Mouse (Mus musculus) kidney, embryonic 14.5 days (tissue): ENCODE results near the gene Prn. TPM values are rescaled to one million over a fixed set of nuclear protein-coding genes. Genes with fewer than 3 reads are reported as not detected.

ENCODE experiments used
- ATAC-seq: fragments of 200-750 bp; cut with Nextera tagmentation; 2 replicates; pipeline ENCODE4 v1.8.0; 2017; ENCODE audit warnings: moderate number of reproducible peaks, mild to moderate bottlenecking, moderate TSS enrichment, moderate library complexity; ENCODE audit not compliant: low FRiP score, low TSS enrichment
- H3K27ac ChIP-seq: fragments of 300-500 bp; sonication (generic); 2 replicates; pipeline ENCODE4 v1.5.1; 2014; ENCODE audit warnings: low read depth, mild to moderate bottlenecking, low read length, moderate library complexity, mixed read lengths
- H3K27me3 ChIP-seq: fragments of 300-500 bp; sonication (generic); 2 replicates; pipeline ENCODE4 v1.6.1; 2014; ENCODE audit warnings: mild to moderate bottlenecking, low read length; ENCODE audit not compliant: control insufficient read depth, insufficient read depth
- H3K36me3 ChIP-seq: fragments of 300-500 bp; sonication (generic); 2 replicates; pipeline ENCODE4 v1.6.1; 2014; ENCODE audit warnings: low read length, mixed read lengths; ENCODE audit not compliant: control insufficient read depth, insufficient read depth
- H3K4me1 ChIP-seq: fragments of 300-500 bp; sonication (generic); 2 replicates; pipeline ENCODE4 v1.6.1; 2014; ENCODE audit warnings: low read length, mixed read lengths; ENCODE audit not compliant: control insufficient read depth, insufficient read depth
- H3K4me2 ChIP-seq: fragments of 300-500 bp; sonication (generic); replicated peaks from 2 replicates; pipeline ENCODE4 v1.6.1; 2014; ENCODE audit warnings: low read depth, mild to moderate bottlenecking, low read length
- H3K4me3 ChIP-seq: fragments of 300-500 bp; sonication (generic); 2 replicates; pipeline ENCODE4 v1.5.1; 2014; ENCODE audit warnings: mild to moderate bottlenecking, low read length
- H3K9ac ChIP-seq: fragments of 300-500 bp; sonication (generic); 2 replicates; pipeline ENCODE4 v1.6.1; 2014; ENCODE audit warnings: low read depth, mild to moderate bottlenecking, low read length, moderate library complexity
- H3K9me3 ChIP-seq: fragments of 300-500 bp; sonication (generic); 2 replicates; pipeline ENCODE4 v1.6.1; 2016; ENCODE audit warnings: low read length; ENCODE audit not compliant: control insufficient read depth
- WGBS: fragments of 180-500 bp; shearing (Covaris S2); extraction: QIAGEN DNeasy Blood & Tissue Kit; methylation state at CpG from one replicate; pipeline ENCODE4 v1.1.7; 2014; 5-methylcytosine and 5-hydroxymethylcytosine counted together
- polyA plus RNA-seq: library from polyadenylated mRNA; unstranded; fragments of >200 nt; fragmentation: Nextera tagmentation; extraction: Ambion mirVana; gene quantifications from 2 replicates; pipeline ENCODE4 v1.2.1, GENCODE M21; 2014

Prn gene
- polyA plus RNA-seq, 1 experiment from 2014 or later = not detected

DNA sequence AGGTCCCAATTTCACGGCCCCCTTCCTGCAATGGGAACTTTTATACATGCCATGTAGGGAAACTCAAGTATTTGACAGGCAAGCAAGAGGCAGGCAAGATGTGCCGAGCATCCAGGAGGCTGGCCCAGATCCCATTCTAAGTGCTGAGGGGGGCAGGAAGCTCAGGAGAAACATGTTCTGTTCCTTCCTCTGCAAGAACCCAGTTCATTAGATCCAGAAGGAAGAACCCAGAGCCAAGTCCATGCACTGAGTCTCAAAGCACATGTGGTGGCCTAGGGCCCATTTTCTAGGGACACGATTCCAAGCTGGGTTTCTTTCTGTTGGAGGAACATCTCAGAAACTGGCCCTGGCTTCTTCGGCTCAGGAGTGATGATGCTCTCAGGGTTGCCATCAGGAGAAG, 95.7 kb downstream of the Prn start:
- Histone ChIP-seq H3K27ac (no peak overlapping the region), H3K9ac (no peak overlapping the region), H3K27me3 (no peaks in the 10 kb centered on the region), H3K36me3 (no peaks in the 10 kb centered on the region), H3K9me3 (no peaks in the 10 kb centered on the region), H3K4me1 (peaks cover 22% of the 10 kb centered on the region), H3K4me3 (no peak overlapping the region), H3K4me2 (no peak overlapping the region)
- ATAC-seq = no peak
- 83% methylated on average over 4 of the region's 4 CpGs for WGBS

Other genes with a start within 250 kb of the Prn start
- gene Erv3, start 50.2 kb upstream of the Prn start, polyA plus RNA-seq = not detected in 2 replicates
- gene Prnp, start within 50 bp of the Prn start, polyA plus RNA-seq = 23.1 and 23.9 TPM in 2 replicates
- 17.6 and 17.9 TPM in 2 replicates for gene Prnd, start 40.9 kb downstream of the Prn start, polyA plus RNA-seq
- 5.3 and 9.9 TPM in 2 replicates for gene Rassf2, start 120.3 kb downstream of the Prn start, polyA plus RNA-seq
- gene Slc23a2, start 235.2 kb downstream of the Prn start, polyA plus RNA-seq = 12.0 and 18.0 TPM in 2 replicates